In genomic region chr2:164422675-164423393, GRCm38 (mm10) we compare ENCODE assay signal across 1 mouse cellular context.
TF ChIP-seq lines count a peak whose summit lies in the region.

No protein-coding gene starts in this region.

TF ChIP-seq in myocyte, 11 proteins besides CTCF, POLR2A, EP300 and RAD21:
- no peak for TF ChIP-seq TCF3 (IDR thresholded peaks at IDR 0.05; ENCODE audit: insufficient read length, low read depth)
- TF ChIP-seq POLR2AphosphoS2 (IDR thresholded peaks at IDR 0.05; ENCODE audit: insufficient read length, low read depth), result peak; percentile 44
- TF ChIP-seq MYOD1 (IDR thresholded peaks at IDR 0.05; ENCODE audit: control insufficient read depth in 1 of 3, insufficient read length in 2 of 3, low read depth in 2 of 3), result peak in 2 of 3 experiments; percentile 3 to 51
- peak in 1 of 3 experiments; percentile 30 for TF ChIP-seq MYOG (IDR thresholded peaks at IDR 0.05; ENCODE audit: control insufficient read depth in 1 of 3, insufficient read depth in 1 of 3, insufficient read length in 2 of 3, low read depth in 2 of 3)
- TF ChIP-seq USF1 (IDR thresholded peaks at IDR 0.05; ENCODE audit: low read depth), result no peak
- no peak for TF ChIP-seq REST (IDR thresholded peaks at IDR 0.05; ENCODE audit: insufficient read depth, insufficient read length)
